Mouse (Mus musculus): Measurements from ENCODE around the gene Pcdh9.

Gene Pcdh9

GRCm38 (mm10) chr14:93890519-93891370, at the start of gene Pcdh9:
Pcdh9 (minus strand) TSS chr14:93890679.
- peak; percentile 95 for DNase-seq (ENCODE audit: low spot score)

DNA sequence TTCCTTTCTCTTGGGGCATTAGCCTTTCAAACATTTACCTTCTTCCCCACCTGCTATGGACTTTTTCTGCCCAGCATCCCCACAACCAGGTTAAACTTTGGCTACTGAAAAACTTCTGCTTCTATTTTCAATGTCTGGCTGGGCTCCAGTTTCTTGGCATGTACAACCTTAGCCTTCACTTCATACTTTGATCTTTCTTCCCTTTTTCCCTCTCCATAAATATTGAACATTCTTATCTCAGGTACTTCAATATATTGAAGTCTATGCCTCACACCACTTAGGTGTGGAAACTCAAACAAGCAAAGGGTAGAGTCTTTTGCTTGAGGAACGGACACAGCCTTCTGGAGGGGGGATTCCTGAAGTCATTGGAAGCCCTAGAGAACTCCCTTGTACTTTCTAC, 16.4 kb upstream of the Pcdh9 start:
- DNase-seq (ENCODE audit: low spot score), result no peak

GRCm38 (mm10) chr14:93898533-93898932, 8.1 kb upstream of the Pcdh9 start:
- DNase-seq (ENCODE audit: low spot score), result no peak

DNA sequence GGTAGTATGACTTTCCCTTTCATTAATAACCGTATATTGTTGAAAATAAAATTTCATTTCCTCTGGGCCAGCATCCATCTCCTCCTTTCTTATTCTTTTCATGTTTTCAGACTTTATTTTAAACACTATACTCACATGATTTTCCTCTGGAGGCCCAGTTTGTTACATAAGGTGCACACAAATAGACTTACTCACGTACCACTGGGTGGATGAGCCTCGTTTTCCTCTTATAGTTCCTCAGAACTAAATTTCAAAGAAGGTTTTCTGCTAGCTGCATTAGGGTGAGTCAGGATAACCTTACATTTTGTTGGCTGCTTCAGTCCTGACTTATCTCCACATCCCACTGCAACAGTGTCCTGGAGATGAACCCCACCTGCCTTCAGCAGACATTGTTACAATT, 4.7 kb upstream of the Pcdh9 start:
- no peak for DNase-seq (ENCODE audit: low spot score)

DNA sequence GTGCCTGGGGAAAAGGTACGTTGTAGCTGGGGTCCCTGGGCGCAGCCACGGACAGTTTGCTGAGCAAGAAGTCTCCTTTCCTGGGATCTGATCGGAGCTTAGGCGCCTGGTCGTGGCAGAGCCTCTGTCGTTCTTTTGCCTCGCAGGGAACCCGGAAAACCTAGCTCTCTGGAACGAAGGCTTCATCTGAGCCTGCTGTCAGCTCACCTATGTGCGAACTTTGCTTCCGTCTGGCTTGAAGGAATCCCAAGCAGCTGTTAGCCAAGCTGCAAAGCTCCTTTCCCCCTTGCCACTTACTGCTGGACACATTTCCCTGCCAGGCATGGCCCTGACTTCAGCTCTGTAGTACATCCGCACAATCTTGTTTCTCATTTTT, 880 bp upstream of the Pcdh9 start:
- DNase-seq (ENCODE audit: low spot score), result no peak

DNA sequence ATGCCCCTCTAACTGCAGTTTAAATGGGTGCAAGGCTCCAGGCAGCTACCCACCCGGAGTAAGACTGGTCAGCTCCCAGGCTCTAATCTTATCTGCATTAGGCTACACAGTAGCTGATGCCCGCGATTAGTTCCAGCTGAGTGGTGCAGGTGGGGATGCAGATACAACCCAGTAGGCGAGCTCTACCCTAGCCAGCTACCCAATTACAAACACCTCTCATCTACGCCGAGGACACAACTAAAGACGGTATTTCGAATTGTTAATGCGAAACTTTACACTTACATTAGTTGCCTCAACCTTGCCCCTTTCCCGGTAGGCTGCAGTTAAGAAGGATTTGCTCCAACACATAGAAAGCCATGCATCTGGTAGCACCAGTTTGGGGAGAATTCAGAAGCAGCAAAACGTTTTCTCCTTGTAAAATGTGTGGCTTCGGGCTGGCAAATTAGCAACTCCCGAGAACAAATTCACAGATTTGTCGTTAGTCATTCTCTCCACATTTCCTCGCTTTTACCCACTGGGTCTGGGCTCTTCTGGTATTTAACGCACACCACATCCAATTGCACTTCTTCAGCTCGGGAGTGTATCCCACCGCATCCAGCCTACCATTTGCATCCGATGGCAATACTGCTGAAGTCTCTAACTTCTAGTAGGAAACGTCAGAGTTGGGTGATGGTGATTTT, 500 bp downstream of the Pcdh9 start:
- DNase-seq (ENCODE audit: low spot score), result no peak

DNA sequence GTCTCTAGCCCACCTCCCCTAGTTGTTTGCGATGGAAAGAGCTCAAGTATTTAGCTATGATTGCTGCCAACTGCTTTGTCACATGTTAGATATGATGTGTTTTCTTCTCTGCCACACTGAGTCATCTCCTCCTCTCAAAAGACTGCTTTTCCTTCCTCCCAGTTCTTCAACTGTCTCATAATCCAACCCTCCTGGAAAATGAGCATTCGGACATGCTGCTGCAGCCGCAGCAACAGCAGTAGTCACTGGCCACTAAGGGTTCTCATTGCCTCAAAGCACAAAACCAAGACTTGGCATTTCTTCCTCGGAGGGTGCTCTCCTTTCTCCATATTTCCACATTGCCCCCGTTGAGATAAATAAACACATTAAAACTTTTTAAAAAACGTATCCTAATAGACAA, 1.2 kb downstream of the Pcdh9 start:
- DNase-seq (ENCODE audit: low spot score), result no peak

DNA sequence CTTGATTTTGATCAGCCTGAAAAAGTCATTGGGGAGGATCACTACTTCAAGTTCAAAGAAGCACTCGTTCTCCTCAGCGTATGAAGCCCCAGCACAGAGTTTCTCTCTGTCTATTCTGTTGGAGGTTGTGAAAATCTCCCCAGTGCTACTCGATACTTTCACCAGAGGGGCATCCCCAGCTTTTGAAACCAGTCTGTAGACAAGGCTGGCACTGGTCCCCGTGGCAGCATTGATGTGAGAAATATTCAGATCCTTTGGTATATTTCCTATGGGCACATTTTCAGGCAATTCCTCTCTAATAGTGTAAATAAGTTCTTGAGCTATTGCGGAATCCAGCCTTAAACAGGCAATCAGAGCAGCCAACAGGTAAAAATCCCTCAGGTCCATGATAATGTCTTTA, 2.1 kb downstream of the Pcdh9 start:
- DNase-seq (ENCODE audit: low spot score), result no peak

- no peak for DNase-seq (ENCODE audit: low spot score)
Observed at GRCm38 (mm10) chr14:93887066-93887465, 3.4 kb downstream of the Pcdh9 start.

- DNase-seq (ENCODE audit: low spot score), result no peak
Observed at GRCm38 (mm10) chr14:93885551-93886084, 4.9 kb downstream of the Pcdh9 start.

DNA sequence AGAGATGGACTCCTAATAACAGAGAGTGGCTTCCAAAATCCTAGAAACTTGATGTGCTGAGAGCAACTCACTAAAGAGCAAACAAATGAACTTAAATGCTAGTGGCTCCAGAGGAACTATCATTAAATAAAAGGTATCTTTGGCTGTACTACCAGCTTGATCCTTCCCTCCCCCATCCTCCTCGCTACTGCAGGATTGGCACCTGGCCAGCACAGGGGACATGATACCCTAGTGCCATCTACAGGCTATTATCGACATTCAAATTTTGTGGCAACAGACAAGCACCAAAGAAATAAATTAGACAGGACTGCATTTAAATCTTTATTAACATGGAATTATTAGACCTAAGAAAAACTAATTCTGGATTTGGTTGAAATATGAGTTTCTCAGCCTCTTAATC, 6.0 kb downstream of the Pcdh9 start:
- DNase-seq (ENCODE audit: low spot score), result peak; percentile 80

GRCm38 (mm10) chr14:93880071-93880470, 10.4 kb downstream of the Pcdh9 start:
- no peak for DNase-seq (ENCODE audit: low spot score)

DNA sequence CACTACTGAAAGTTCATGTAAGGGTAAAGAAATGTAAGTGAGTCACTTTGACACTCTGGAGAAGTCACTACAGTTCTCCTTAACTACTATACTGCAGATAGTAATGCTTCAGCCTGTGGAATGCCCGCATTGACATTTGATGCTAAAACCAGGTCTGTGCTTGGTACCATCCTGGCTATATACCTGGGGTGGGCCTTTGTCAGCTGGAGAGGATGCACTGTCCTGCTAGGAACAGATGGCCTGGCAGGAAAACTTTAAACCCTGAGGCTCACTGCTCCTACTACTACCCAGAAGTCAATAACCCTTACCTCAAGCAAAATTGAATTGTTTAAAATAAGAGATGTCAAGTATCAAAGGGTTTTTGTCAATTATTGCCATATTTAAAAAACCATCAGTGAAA, 14.5 kb downstream of the Pcdh9 start:
- DNase-seq (ENCODE audit: low spot score), result no peak

GRCm38 (mm10) chr14:93868211-93868610, 22.3 kb downstream of the Pcdh9 start:
- no peak for DNase-seq (ENCODE audit: low spot score)

GRCm38 (mm10) chr14:93858069-93858468, 32.4 kb downstream of the Pcdh9 start:
- no peak for DNase-seq (ENCODE audit: low spot score)

GRCm38 (mm10) chr14:93846091-93846677, 44.3 kb downstream of the Pcdh9 start:
- DNase-seq (ENCODE audit: low spot score), result no peak

- DNase-seq (ENCODE audit: low spot score), result no peak
Observed at GRCm38 (mm10) chr14:93842686-93843288, 47.7 kb downstream of the Pcdh9 start.

DNA sequence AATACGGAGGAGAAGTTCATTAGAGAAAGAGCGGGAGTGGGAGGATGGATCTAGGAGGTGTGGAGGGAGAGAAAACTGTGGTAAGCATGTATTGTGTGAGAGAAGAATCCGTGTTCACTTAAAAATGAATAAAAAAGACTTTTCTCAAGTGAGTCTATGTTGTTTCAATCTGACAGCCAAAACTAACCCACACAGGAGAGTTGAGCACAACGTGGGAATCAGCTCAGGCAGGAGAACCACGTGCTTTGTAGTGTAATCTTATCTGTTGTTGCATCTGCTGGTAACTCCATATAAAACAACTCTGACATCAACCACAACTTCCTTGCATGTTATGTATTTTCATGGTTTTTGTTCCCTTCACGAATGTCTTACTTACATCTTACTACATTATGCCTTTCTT, 58.0 kb downstream of the Pcdh9 start:
- no peak for DNase-seq (ENCODE audit: low spot score)

GRCm38 (mm10) chr14:93827159-93827558, 63.3 kb downstream of the Pcdh9 start:
- DNase-seq (ENCODE audit: low spot score), result no peak

- no peak for DNase-seq (ENCODE audit: low spot score)
Observed at GRCm38 (mm10) chr14:93826042-93826462, 64.4 kb downstream of the Pcdh9 start.

GRCm38 (mm10) chr14:93818845-93819244, 71.6 kb downstream of the Pcdh9 start:
- no peak for DNase-seq (ENCODE audit: low spot score)

DNA sequence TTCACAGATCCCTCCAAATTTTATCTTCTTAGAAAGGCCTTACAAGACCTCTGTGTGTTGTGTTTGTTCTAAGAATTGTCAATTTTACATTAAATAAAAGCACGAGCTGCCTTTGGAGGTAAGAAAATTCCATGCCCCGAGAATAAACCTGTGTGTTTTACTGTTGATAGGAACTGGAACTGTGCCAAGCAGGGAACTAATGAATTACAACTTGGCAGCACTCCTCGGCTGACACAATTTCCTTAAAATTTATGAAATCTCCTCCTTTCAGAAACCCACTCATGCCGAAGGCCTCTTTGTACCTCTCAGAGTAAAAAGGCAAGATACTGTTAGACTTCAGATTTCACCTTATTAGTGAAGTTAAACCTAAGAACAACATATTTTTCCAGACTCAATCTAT, 72.9 kb downstream of the Pcdh9 start:
- DNase-seq (ENCODE audit: low spot score), result no peak
